Mouse (Mus musculus) CH12.LX (cell line): ENCODE measurements at regions not wholly inside any gene's neighbourhood (a gene's known extent, or its start where the extent isn't known, plus 50 kb on each side); places are given as distances from the start of the nearest gene placed in this dataset.

Source experiments
- DNase-seq: peaks from one replicate; pipeline ENCODE4 v3.0.0-alpha.2; 2013; ENCODE audit errors: extremely low read depth
- H3K27ac ChIP-seq: 2 replicates; pipeline ENCODE4 v1.5.1; 2012; ENCODE audit warnings: low read depth, mild to moderate bottlenecking, control low read depth, moderate library complexity; ENCODE audit not compliant: insufficient read depth
- H3K27me3 ChIP-seq: replicated peaks from 2 replicates; pipeline ENCODE3; 2012; ENCODE audit warnings: inconsistent platforms
- H3K36me3 ChIP-seq, 2 experiments: replicated peaks in 1 of 2; 2 replicates each; pipeline versions ENCODE3 to v1.6.1; 2012; ENCODE audit warnings: inconsistent platforms in 1 of 2, low read length in 1 of 2, mild to moderate bottlenecking in 1 of 2, mixed read lengths in 1 of 2, moderate library complexity in 1 of 2; ENCODE audit not compliant: control insufficient read depth in 1 of 2, insufficient read depth in 1 of 2
- H3K4me1 ChIP-seq, 2 experiments: 2 replicates each; pipeline ENCODE4 v1.6.1; 2012; ENCODE audit warnings: inconsistent platforms in 1 of 2, moderate library complexity in 1 of 2; ENCODE audit not compliant: insufficient read depth in 2 of 2, control insufficient read depth in 1 of 2
- H3K4me2 ChIP-seq: 2 replicates; pipeline ENCODE4 v1.6.1; 2012; ENCODE audit warnings: low read depth, mild to moderate bottlenecking, control low read depth; ENCODE audit not compliant: poor library complexity, insufficient read depth, severe bottlenecking
- H3K4me3 ChIP-seq, 3 experiments: fragments of 150-350 bp in 1 of 3; sonication (generic) in 1 of 3; replicated peaks in 1 of 3; 2 replicates each; pipeline versions ENCODE3 to v1.5.1; 2011 to 2012; ENCODE audit warnings: low read depth in 2 of 3, low read length in 2 of 3, mild to moderate bottlenecking in 2 of 3, moderate library complexity in 2 of 3, control low read depth in 1 of 3, improper control_type of control experiment in 1 of 3, inconsistent platforms in 1 of 3, mixed read lengths in 1 of 3; ENCODE audit not compliant: poor library complexity in 1 of 3
- H3K79me2 ChIP-seq: replicated peaks from 2 replicates; pipeline ENCODE4 v1.6.1; 2012; ENCODE audit warnings: mild to moderate bottlenecking, moderate library complexity; ENCODE audit not compliant: control insufficient read depth, poor library complexity, insufficient read depth, severe bottlenecking; ENCODE audit errors: extremely low read depth
- H3K9ac ChIP-seq: 2 replicates; pipeline ENCODE4 v1.6.1; 2012; ENCODE audit warnings: low read depth, mild to moderate bottlenecking, control low read depth, moderate library complexity; ENCODE audit not compliant: insufficient read depth
- H3K9me3 ChIP-seq: replicated peaks from 2 replicates; pipeline ENCODE3; 2012; ENCODE audit warnings: low read length, inconsistent platforms, mixed read lengths
- BHLHE40 ChIP-seq: IDR thresholded peaks from 2 replicates; pipeline ENCODE4 v1.6.1; 2011; ENCODE audit warnings: mild to moderate bottlenecking, low read depth, low read length, improper control_type of control experiment
- CHD1 ChIP-seq: IDR thresholded peaks from 2 replicates; pipeline ENCODE4 v1.6.1; 2012; ENCODE audit warnings: low read depth, low read length, improper control_type of control experiment, inconsistent platforms
- CTCF ChIP-seq, 2 experiments: IDR thresholded peaks in 1 of 2; conservative IDR thresholded peaks in 1 of 2; 2 replicates each; pipeline ENCODE4 v1.5.1; 2011 to 2012; ENCODE audit warnings: low read depth in 2 of 2, low read length in 2 of 2, improper control_type of control experiment in 1 of 2, inconsistent platforms in 1 of 2, mild to moderate bottlenecking in 1 of 2, moderate library complexity in 1 of 2
- E2F4 ChIP-seq: IDR thresholded peaks from 2 replicates; pipeline ENCODE4 v1.6.1; 2011; ENCODE audit warnings: low read depth, low read length, improper control_type of control experiment; ENCODE audit not compliant: insufficient replicate concordance
- EP300 ChIP-seq: IDR thresholded peaks from 2 replicates; pipeline ENCODE4 v1.6.1; 2011; ENCODE audit warnings: low read length, improper control_type of control experiment
- GABPA ChIP-seq: IDR thresholded peaks from 2 replicates; pipeline ENCODE4 v1.6.1; 2012; ENCODE audit warnings: low read depth, low read length, improper control_type of control experiment, inconsistent platforms; ENCODE audit not compliant: insufficient replicate concordance
- IRF4 ChIP-seq: IDR thresholded peaks from 2 replicates; pipeline ENCODE4 v1.6.1; 2014; ENCODE audit warnings: low read depth, mild to moderate bottlenecking, inconsistent platforms, low read length, improper control_type of control experiment
- JUN ChIP-seq: IDR thresholded peaks from 2 replicates; pipeline ENCODE4 v1.6.1; 2011; ENCODE audit warnings: low read depth, mild to moderate bottlenecking, low read length, improper control_type of control experiment, moderate library complexity; ENCODE audit not compliant: insufficient read depth
- JUND ChIP-seq: conservative IDR thresholded peaks from 2 replicates; pipeline ENCODE4 v1.6.1; 2011; ENCODE audit warnings: low read depth, low read length, improper control_type of control experiment
- KAT2A ChIP-seq: IDR thresholded peaks from 2 replicates; pipeline ENCODE4 v1.6.1; 2012; ENCODE audit warnings: low read length, improper control_type of control experiment, inconsistent platforms; ENCODE audit not compliant: insufficient replicate concordance
- MAFK ChIP-seq: IDR thresholded peaks from 2 replicates; pipeline ENCODE4 v1.6.1; 2011; ENCODE audit warnings: low read length, improper control_type of control experiment; ENCODE audit not compliant: insufficient replicate concordance
- MAX ChIP-seq: IDR thresholded peaks from 2 replicates; pipeline ENCODE4 v1.6.1; 2011; ENCODE audit warnings: low read length, improper control_type of control experiment
- MAZ ChIP-seq: IDR thresholded peaks from 2 replicates; pipeline ENCODE4 v1.6.1; 2012; ENCODE audit warnings: low read depth, mild to moderate bottlenecking, inconsistent platforms, low read length, improper control_type of control experiment, moderate library complexity
- MEF2A ChIP-seq: IDR thresholded peaks from 2 replicates; pipeline ENCODE4 v1.6.1; 2014; ENCODE audit warnings: low read depth, mild to moderate bottlenecking, inconsistent platforms, low read length, improper control_type of control experiment, borderline replicate concordance
- MYC ChIP-seq: IDR thresholded peaks from 2 replicates; pipeline ENCODE4 v1.6.1; 2011; ENCODE audit warnings: low read depth, mild to moderate bottlenecking, improper control_type of control experiment, low read length
- NELFE ChIP-seq: IDR thresholded peaks from 2 replicates; pipeline ENCODE4 v1.6.1; 2011; ENCODE audit warnings: low read depth, low read length, improper control_type of control experiment
- NRF1 ChIP-seq: IDR thresholded peaks from 2 replicates; pipeline ENCODE4 v1.6.1; 2014; ENCODE audit warnings: low read depth, mild to moderate bottlenecking, inconsistent platforms, low read length, improper control_type of control experiment, moderate library complexity
- PAX5 ChIP-seq: IDR thresholded peaks from 2 replicates; pipeline ENCODE4 v1.6.1; 2012; ENCODE audit warnings: low read length, inconsistent platforms, mixed read lengths
- POLR2A ChIP-seq: IDR thresholded peaks from 2 replicates; pipeline ENCODE4 v1.6.1; 2011; ENCODE audit warnings: low read depth, mild to moderate bottlenecking, improper control_type of control experiment, low read length
- POLR2AphosphoS2 ChIP-seq: IDR thresholded peaks from 2 replicates; pipeline ENCODE4 v1.6.1; 2011; ENCODE audit warnings: low read depth, low read length, improper control_type of control experiment
- RAD21 ChIP-seq: IDR thresholded peaks from 2 replicates; pipeline ENCODE4 v1.6.1; 2011; ENCODE audit warnings: low read depth, mild to moderate bottlenecking, low read length, improper control_type of control experiment, moderate library complexity
- RCOR1 ChIP-seq: conservative IDR thresholded peaks from 2 replicates; pipeline ENCODE4 v1.6.1; 2012; ENCODE audit warnings: low read depth, mild to moderate bottlenecking, inconsistent platforms, low read length, improper control_type of control experiment
- TCF12 ChIP-seq: IDR thresholded peaks from 2 replicates; pipeline ENCODE4 v1.6.1; 2014; ENCODE audit warnings: low read depth, mild to moderate bottlenecking, inconsistent platforms, low read length, improper control_type of control experiment
- UBTF ChIP-seq: IDR thresholded peaks from 2 replicates; pipeline ENCODE4 v1.6.1; 2012; ENCODE audit warnings: low read depth, mild to moderate bottlenecking, inconsistent platforms, low read length, improper control_type of control experiment, moderate library complexity
- USF1 ChIP-seq: IDR thresholded peaks from 2 replicates; pipeline ENCODE4 v1.6.1; 2014; ENCODE audit warnings: low read depth, mild to moderate bottlenecking, inconsistent platforms, low read length, improper control_type of control experiment
- ZMIZ1 ChIP-seq: IDR thresholded peaks from 2 replicates; pipeline ENCODE4 v1.6.1; 2012; ENCODE audit warnings: low read depth, mild to moderate bottlenecking, inconsistent platforms, low read length, improper control_type of control experiment
- ZNF384 ChIP-seq: IDR thresholded peaks from 2 replicates; pipeline ENCODE4 v1.6.1; 2012; ENCODE audit warnings: low read depth, low read length, improper control_type of control experiment, inconsistent platforms
- dilution Hi-C: fragments of 300-500 bp; cut with MboI; formaldehyde crosslinking; loops from 2 replicates; pipeline ENCODE4 v1.14.3; 2020; ENCODE audit warnings: low sequenced_read_pairs; ENCODE audit not compliant: extremely low pct_unique_long_range_greater_than_20kb, extremely low pct_ligation_motif_present
- in situ Hi-C: fragments of 300-500 bp; cut with MboI; formaldehyde crosslinking; loops from 3 replicates; pipeline ENCODE4 v1.14.3; 2019; ENCODE audit warnings: low sequenced_read_pairs, low pct_ligation_motif_present, low pct_unique_long_range_greater_than_20kb, mixed read lengths

DNA sequence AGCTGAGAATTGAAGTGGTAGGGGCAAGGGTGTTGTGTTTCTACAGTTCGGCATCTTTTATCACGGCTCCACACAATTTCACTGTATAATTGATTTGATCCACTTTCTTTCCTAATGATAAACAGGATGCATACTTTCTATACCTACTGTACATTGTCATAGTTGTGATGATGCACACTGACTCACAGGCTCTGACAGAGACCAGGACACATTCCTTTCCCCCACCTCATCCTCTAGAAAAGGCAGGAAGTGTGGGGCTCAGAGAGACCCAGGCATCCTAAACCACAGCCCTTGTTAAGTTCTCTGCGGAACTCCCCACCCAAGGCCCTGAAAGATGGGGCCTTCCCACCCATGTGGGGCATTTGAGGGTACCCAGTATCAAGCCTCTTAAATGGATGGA is 117.5 kb upstream of the Max start:
- Histone ChIP-seq H3K27me3 (no peaks in the 10 kb centered on the region), H3K79me2 (no peaks in the 10 kb centered on the region), H3K4me1 (peaks cover 0 to 27% of the 10 kb centered on the region in 2 experiments; a peak in 2 of 4 replicates), H3K27ac (no peak overlapping the region), H3K4me3 (no peak overlapping the region), H3K36me3 (no peaks in the 10 kb centered on the region), H3K9me3 (no peaks in the 10 kb centered on the region), H3K9ac (no peak overlapping the region), H3K4me2 (no peak overlapping the region)
- DNase-seq, result no peak
- TF ChIP-seq TCF12 (no peak), JUN (no peak), ZNF384 (no peak), GABPA (no peak)
- dilution Hi-C loops (no loop called here), in situ Hi-C loops (no loop called here)

- in situ Hi-C loops (no loop called here), dilution Hi-C loops (no loop called here)
- H3K27me3 ChIP-seq, result no peaks in the 10 kb centered on the region
- no peaks in the 10 kb centered on the region for H3K9me3 ChIP-seq
- H3K27ac ChIP-seq, result no peak overlapping the region
- no peak overlapping the region for H3K4me2 ChIP-seq
- no peak overlapping the region for H3K4me3 ChIP-seq
- H3K36me3 ChIP-seq, result no peaks in the 10 kb centered on the region
- no peaks in the 10 kb centered on the region for H3K79me2 ChIP-seq
- H3K4me1 ChIP-seq, result peaks cover 0 to 20% of the 10 kb centered on the region in 2 experiments; a peak in 2 of 4 replicates
- DNase-seq, result no peak
- no peak overlapping the region for H3K9ac ChIP-seq
- TF ChIP-seq IRF4, result no peak
- no peak for TF ChIP-seq MAFK
- TF ChIP-seq MEF2A, result no peak
- no peak for TF ChIP-seq ZMIZ1
- no peak for TF ChIP-seq PAX5
- TF ChIP-seq E2F4, result no peak
- no peak for TF ChIP-seq GABPA
- no peak for TF ChIP-seq POLR2AphosphoS2
- TF ChIP-seq EP300, result no peak
- no peak for TF ChIP-seq RAD21
- no peak for TF ChIP-seq MAX
- no peak for TF ChIP-seq KAT2A
Measured at GRCm38 (mm10) chr12:77076678-77077077, 114.7 kb upstream of the Max start.

GRCm38 (mm10) chr12:77074602-77075001 is 112.6 kb upstream of the Max start:
- DNase-seq, result no peak
- Histone ChIP-seq H3K36me3 (no peaks in the 10 kb centered on the region), H3K9ac (no peak overlapping the region), H3K4me3 (no peak overlapping the region), H3K27ac (no peak overlapping the region), H3K4me2 (no peak overlapping the region), H3K9me3 (no peaks in the 10 kb centered on the region), H3K27me3 (no peaks in the 10 kb centered on the region), H3K79me2 (no peaks in the 10 kb centered on the region), H3K4me1 (peaks cover 2 to 19% of the 10 kb centered on the region in 2 experiments; a peak in 3 of 4 replicates)
- in situ Hi-C loops (no loop called here), dilution Hi-C loops (no loop called here)
- TF ChIP-seq CTCF (conservative IDR thresholded peaks at IDR 0.05 in 1 of 2, IDR thresholded peaks at IDR 0.05 in 1 of 2; ENCODE audit: low read depth in 2 of 2, low read length in 2 of 2) (no peak), RCOR1 (no peak), POLR2AphosphoS2 (no peak), E2F4 (no peak), GABPA (no peak), USF1 (no peak), NRF1 (no peak), BHLHE40 (no peak), NELFE (no peak), MYC (no peak), MAZ (no peak), IRF4 (no peak), UBTF (no peak), ZMIZ1 (no peak), CHD1 (no peak), JUND (no peak), MAX (no peak), POLR2A (no peak), KAT2A (no peak)
